Mouse (Mus musculus): Measurements from ENCODE around the gene Peg3. TPM values are rescaled to one million over a fixed set of nuclear protein-coding genes. Genes with fewer than 3 reads are reported as not detected.
"Not testable (repeated sequence)": the region's sequence is repeated elsewhere in the genome, so short reads cannot be mapped to it uniquely, and the experiment has no call there.

The Peg3 gene
- total RNA-seq (2014; fragmentation: Nextera tagmentation) (not detected in 2 replicates), total RNA-seq (2017) (not detected in 2 replicates)

DNA sequence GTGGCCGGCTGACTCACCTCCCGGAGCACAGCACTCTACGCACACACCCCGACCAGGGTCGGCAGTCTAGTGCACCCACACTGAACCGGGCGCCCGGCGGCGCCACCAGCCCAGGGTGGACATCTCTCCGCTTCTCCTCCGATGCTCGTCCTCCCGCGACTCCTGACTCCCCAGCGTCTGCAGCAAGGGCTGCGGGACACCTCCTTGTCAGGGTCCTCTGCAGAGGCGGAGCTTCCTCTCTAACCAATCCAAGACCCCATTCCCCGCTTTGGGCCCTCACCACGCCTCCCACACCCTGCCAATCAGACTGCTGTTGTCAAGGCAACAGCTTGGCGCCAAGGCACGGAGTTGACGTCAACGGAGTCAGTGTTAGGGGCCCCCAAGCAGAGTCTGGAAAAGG is at the start of gene Peg3, which contains the start of gene Usp29:
TSS of gene Peg3 (minus strand) at position 191 of the 400 bp plus-strand sequence.
TSS of gene Usp29 (plus strand) at position 338 of the 400 bp plus-strand sequence.
- ATAC-seq (replicated peaks; ENCODE audit: low FRiP score, low TSS enrichment, poor library complexity, severe bottlenecking) = peak; percentile 47; the same call in 1 of the 2 replicates

DNA sequence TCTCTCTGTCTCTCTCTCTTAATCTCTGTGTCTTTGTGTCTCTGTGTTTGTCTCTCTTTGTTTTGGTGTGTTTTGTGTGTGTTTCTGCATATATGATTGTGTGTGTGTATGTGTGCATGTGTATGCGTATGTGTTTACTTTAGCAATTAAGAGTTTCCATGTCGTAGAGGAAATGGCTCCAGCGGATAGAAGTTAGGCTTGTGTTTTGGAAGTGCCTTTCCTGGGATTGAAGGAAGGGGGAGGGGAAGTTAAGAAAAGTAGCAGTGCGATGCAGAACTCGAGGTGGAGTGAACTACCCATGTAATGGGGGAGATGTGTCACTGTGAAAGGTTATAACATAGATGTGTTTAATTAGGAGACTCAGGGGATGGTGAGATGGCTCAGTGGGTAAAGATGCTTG is 48.9 kb upstream of the Peg3 start:
- no peak for ATAC-seq (replicated peaks; ENCODE audit: low FRiP score, low TSS enrichment, poor library complexity, severe bottlenecking)

DNA sequence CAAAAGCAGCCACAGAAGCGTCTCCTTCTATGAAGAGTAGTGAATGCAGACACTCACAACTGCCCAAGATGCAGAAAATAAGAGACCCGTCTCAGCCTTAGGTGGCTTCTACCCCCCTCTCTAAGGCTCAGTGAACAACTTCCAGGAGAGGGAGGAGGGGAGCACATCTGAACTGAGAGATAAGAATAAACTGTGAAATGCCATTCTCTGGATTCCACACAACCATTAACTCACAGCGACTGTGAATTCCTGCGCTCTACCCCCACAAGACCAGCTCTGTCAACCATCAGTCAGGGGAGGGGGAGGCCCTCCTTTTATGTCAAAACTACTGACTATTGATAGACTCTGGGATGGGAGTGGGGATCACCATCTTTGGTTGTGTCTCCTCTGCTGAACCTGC is 47.5 kb upstream of the Peg3 start:
- ATAC-seq (replicated peaks; ENCODE audit: low FRiP score, low TSS enrichment, poor library complexity, severe bottlenecking) = no peak

DNA sequence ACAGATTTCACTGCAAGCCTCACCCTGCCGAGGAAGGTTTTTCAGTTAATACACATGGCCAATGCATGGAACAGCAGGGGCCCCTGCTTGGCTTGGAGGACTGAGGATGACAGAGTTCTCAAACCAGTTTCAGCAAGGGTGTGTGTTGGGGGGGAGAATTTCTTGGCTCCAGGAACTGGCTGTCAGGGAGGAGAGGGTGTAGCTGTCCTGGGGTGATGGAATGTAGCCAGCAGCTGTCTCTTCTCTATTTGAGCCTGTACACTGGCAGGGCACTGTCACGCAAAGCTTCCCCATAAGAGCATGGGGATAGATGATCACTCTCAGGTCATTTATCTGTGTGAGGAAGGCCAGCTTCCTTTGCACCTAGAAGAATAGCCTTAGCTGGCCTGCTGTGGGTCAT is 46.9 kb upstream of the Peg3 start:
- ATAC-seq (replicated peaks; ENCODE audit: low FRiP score, low TSS enrichment, poor library complexity, severe bottlenecking) = no peak

DNA sequence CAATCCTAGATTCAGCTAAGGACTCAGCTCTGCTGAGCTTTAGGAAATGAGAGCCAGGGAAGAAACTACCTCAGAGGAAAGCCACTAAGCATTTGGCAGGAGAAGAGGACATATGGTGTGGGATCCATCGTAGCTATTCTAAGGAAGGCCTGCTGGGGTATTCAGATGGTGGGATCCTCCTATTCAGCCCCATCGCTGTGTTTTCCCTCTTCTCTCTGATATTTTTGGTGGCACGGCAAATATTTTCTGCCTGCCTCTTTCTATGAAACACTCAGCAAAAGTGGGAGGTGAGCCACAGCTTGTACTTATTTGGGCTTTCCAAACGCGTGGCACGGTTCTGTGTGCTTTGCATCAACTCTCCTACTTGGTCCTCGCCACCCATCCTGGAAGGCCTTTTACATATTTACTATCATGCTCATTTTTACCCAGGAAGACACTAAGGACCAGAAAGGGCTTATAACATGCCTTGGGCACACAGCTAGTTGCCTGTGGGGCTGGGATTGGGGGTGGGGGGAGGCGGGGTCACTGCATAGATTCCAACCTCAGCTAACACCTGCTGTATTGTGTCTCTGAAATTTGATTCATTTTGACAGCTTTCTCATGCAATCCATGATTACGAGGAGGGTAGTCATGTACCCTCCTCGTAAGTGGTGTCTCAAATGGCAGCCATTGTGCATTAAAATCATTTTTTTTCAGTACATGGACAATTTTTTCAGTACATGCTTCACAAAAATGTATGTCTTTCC is 46.3 kb upstream of the Peg3 start:
- no peak for ATAC-seq (replicated peaks; ENCODE audit: low FRiP score, low TSS enrichment, poor library complexity, severe bottlenecking)

DNA sequence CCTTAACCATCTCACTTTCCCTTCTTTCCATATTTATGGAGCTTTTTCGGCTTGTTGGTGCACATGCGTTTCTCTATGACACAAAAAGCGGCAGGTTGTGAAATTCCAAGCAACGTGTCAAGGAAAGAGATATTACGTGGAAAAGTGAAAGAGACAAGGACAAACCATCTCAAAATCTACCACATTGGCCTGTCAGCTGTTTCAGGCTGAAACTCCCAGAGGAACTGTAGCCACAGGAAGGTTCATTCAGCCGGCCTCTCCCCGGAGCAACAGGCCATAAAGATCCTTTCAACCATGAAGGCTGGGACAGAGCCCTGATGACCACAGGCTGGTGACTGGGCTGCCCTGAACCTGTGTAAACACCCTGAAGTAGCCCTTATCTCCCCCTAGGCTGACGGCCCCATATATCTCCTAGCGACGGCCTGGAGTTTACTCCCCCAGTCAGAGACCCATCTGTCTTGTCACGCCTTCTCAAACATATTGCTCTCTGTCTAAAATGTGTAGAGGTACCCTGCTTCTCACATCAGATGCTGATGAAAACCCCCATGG is 43.7 kb upstream of the Peg3 start:
- ATAC-seq (replicated peaks; ENCODE audit: low FRiP score, low TSS enrichment, poor library complexity, severe bottlenecking) = not testable (repeated sequence)

DNA sequence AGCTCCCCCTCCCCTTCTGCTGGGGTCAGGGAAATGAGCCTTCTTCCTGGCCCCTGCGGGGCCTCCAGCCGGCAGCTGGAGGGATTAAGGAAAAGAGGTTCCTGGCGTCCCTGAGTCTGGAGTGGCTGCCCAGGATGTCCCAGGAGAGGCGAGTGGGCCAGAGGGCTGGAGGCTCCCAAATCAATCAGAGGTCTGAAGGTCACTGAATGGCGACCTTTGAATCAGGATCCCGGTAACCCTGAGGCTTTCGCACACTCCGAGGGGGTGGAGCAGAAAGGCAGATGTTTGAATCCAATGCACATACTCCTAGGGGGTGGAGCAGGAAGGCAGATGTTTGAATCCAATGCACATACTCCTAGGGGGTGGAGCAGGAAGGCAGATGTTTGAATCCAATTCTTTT is 40.1 kb upstream of the Peg3 start:
- ATAC-seq (replicated peaks; ENCODE audit: low FRiP score, low TSS enrichment, poor library complexity, severe bottlenecking) = no peak

DNA sequence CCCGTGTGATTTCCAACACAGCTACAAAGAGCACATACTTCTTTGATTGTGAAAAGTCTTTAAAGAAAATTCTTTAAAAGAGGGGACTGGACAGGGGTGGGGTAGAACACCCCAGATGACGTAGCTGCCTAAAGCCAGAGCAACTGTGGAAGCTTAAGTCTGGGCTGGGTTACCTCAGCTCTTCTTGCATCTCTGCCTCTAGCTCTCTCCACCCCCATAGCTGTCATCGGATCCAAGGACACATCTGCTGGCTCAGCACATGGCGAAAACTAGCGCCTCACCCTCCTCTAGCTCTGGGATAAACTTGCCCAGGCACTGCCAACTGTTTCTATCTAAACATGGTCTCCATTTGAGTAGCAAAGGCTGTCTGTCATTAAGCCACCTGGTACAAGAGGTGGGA is 35.0 kb upstream of the Peg3 start:
- ATAC-seq (replicated peaks; ENCODE audit: low FRiP score, low TSS enrichment, poor library complexity, severe bottlenecking) = no peak

DNA sequence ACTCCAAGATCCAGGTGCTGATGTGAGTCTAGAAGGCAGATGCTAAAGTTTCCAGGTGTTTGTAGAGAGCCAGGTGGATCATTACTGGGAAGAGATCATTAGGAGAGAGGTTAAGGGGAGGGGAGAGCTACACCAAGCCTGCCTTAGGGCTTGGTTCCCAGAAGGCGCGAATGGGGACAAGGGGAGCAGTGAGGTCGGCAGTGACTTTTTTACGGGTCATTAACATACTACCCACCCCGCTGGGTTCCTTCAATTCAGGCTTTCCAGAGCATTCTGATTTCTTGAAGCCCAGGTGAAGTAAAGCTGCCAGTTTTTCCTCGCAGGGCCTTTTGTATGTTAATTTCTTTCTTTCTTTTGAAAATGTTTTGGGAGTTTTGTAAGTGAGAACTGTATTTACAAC is 29.9 kb upstream of the Peg3 start:
- no peak for ATAC-seq (replicated peaks; ENCODE audit: low FRiP score, low TSS enrichment, poor library complexity, severe bottlenecking)

DNA sequence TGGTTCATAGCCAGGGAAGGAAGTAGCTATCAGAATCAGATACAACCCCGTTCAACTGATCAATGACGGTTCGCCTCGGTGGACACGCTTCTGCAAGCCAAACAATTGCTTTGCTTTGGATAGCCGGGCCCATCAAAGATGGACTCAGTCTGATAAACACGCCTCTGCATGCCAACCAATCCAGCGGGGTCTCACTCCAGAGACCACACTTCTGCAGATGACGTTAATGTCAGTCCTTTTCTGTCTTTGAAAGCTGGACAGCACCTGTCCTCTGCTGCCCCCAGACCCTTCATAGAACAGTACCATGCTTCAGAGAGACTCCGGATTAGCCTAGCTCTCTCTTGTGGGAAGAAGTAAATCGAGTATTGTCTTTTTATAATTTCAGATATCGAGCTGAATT is 29.5 kb upstream of the Peg3 start:
- ATAC-seq (replicated peaks; ENCODE audit: low FRiP score, low TSS enrichment, poor library complexity, severe bottlenecking) = no peak

DNA sequence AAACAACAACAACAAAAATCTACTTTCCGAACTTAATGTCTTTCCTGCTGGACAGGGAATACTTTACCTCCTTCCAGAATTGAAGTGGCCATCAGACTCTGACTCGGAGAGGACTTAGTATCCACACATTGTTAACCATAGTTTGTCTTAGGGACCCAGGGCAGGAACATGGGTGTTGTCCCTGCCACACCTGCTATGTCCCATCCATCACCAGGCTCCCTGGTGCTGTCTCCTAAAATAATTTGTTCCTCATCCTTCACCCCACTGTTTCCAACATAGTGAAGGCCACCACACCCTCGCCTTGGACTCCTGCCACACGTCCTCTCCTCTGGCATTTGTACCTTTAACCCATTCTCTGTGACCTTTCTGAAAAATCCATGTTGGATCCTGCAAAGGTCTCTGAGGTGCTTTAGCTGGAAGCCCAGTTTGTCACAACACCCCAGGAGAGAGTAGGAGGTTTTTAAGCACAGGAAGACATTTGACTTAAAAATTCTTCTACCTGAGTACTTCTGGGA is 26.6 kb upstream of the Peg3 start:
- no peak for ATAC-seq (replicated peaks; ENCODE audit: low FRiP score, low TSS enrichment, poor library complexity, severe bottlenecking)

DNA sequence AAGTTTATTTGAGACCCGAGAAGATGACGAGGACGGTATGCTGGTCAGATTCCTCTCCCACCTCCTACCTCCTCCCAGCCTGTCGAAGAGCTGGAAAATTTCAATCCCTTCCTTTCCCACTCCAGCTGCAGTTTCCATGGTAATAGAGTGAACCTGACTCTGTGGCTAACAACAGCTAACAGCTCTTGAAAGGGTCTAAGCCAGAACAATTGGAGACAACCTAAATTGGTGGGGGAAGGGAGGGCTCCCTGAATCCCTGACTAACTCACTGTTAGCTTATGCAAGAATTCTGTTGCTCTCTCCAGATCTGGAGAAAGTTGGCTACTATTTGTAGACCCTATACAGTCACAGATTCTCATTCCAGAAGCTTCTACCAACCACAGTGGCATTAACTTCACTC is 23.2 kb upstream of the Peg3 start:
- no peak for ATAC-seq (replicated peaks; ENCODE audit: low FRiP score, low TSS enrichment, poor library complexity, severe bottlenecking)

DNA sequence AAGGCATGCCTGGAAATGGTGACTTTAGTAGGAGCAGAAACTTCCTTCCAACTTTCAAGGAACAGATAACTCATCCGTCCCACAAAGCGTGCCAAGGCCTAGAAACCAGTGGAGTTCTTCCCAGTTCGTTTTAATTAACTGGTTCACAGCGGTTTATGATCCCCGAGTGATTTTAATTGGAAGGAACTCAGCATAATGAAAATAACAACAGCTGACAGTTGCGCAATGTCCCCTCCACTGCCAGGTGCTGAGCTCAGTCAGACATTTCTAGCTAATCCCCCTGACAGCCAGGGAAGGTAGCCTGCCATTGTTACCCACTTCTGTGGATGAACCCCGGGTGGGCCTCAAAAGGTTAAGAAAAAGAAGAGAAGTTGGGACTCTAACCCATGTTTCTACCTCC is 19.0 kb upstream of the Peg3 start:
- no peak for ATAC-seq (replicated peaks; ENCODE audit: low FRiP score, low TSS enrichment, poor library complexity, severe bottlenecking)

DNA sequence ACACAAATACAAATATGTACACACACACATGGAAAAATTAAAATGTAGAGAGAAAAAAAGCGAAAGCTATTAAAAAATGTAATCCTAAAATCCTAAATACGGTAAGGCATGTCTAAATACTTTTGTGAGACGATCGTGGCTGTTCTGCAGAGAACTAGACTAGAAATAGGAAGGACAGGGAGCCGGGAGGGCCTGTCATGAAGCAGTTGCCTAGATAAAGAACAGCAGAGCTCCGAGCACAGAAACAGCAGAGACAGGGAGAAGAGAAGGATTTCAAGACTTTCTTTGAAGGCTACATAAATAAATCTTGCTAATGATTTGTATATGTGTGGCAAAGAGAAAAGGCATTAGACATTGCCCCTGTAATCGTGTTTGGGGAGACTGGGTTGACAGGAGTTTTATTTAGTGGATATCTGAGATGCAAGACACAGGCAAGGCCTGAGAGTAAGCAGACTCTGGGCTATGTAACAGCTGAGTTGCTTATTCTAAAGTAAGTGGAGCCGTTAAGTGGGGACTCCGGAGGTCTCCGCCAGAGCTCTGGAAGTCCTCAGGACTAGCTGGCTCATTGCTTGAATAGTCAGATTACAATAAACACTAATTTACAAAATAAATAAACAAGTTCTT is 14.2 kb upstream of the Peg3 start:
- no peak for ATAC-seq (replicated peaks; ENCODE audit: low FRiP score, low TSS enrichment, poor library complexity, severe bottlenecking)

DNA sequence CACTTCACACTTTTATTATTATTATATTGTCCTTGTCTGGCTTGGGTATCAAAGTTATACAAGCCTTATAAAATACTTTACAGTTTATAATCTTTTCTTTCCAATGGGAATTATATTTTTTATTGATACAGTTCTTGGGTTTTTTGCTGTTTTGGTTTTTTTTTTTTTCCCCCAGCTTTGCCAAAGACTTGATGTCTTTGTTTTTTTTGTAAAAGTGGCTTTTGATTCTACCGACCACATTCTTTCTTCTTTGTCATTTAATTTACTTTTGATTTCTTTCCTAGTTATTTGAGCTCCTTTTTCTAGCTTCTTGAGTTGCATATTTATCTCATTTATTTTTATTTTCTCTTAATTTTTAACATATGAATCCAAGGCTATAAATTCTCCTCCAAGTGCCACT is 5.8 kb upstream of the Peg3 start:
- ATAC-seq (replicated peaks; ENCODE audit: low FRiP score, low TSS enrichment, poor library complexity, severe bottlenecking) = no peak

DNA sequence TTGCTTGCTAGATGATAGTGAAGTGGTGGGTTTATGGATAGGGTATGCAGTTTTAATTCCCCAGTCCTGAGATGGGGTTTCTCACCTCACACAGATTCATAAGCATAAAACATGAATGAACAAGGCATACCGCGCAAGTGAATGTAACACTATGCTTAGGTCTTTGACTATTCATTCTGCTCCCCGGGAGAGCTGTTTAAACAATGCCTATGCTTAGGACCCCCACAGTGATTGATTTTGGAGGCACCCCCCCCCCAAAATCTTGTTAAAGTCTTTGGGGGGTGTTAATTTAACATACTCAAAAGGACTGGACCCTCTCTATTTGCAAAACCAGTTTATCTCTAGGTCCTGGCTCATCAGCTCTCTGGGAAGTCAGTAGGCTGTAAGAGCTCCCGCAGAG is 1.7 kb upstream of the Peg3 start:
- no peak for ATAC-seq (replicated peaks; ENCODE audit: low FRiP score, low TSS enrichment, poor library complexity, severe bottlenecking)

DNA sequence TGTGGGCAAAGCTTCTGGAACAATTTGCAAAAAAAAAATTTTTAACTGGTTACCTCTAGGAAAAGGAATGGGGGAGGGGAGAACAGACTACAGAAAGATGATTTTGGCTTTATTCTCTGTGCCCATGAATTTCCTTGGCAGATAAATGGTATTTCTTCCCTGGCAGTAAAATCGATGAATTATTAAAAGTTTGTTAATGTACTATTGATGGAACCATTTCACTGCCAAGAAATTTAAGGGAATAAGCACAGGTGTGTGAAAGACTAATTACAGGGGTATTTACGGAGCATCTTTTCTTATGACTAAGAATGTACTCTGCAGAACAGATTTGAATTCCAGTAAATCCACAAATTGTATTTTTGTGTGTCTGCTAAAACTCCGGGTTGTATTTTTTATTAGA is 1.1 kb upstream of the Peg3 start:
- no peak for ATAC-seq (replicated peaks; ENCODE audit: low FRiP score, low TSS enrichment, poor library complexity, severe bottlenecking)

DNA sequence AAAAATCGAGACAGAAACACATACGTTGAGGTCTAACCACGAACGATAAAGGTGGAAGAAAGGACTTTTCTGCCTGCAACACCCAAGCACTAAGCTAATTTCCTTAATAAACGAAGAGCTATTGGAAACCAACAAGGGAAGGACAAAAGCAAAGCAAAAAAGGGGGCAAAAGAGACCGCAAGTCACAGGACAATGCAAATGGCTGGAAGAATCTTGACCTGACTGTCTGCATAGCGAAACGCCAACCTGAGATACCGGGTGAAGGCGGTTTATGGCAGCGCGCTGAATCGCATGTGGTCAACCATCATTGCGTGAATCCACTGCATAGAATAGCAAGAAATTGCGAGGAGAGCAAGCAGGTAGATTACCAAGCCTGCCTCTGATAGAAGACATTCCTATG is 570 bp upstream of the Peg3 start:
- ATAC-seq (replicated peaks; ENCODE audit: low FRiP score, low TSS enrichment, poor library complexity, severe bottlenecking) = no peak

DNA sequence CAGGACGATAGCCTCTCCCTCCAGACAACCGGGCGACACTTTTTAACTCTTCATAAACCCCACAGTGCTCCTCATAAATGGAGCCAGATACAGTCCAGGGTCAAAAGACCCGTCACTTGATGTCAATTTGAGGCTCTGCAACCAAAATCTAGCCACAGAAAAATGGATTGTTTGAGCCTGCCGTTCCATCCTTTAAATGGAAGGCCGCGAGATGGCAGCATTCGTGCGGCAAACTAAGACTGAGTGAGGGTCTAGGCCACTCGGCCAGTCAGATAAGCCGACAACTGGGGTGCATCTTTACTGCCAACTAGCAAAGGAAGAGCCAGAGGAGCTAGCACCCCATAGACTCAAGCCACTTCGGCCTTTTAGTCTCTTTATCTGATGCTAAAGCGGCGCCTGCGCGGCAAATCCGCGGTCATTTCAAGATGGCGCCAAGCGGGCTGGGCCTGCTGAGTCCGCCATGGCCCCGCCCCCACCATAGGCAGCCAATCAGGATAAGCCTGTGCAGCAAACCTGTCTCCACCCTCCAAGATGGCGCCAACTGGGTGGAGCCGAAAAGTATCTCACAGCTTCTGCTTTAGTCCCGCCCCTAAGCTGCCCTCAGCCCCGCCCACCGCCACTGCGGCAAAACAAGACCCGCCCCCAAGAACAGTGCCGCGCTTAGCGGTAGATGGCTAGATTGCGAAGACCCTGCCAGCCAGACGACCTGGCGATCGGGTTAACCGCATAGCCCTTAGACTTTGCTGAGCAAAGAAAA is 992 bp downstream of the Peg3 start:
- peak; percentile 88 for ATAC-seq (replicated peaks; ENCODE audit: low FRiP score, low TSS enrichment, poor library complexity, severe bottlenecking)

Measured in megakaryocyte-erythroid progenitor cell, adult 5-6 weeks (primary cell).